Mouse (Mus musculus) MEL (cell line): Measurements from ENCODE around the gene Hivep2.

Source experiments
- CHD1 ChIP-seq: IDR thresholded peaks from 2 replicates; pipeline ENCODE4 v1.6.1; 2012; ENCODE audit warnings: low read depth, mild to moderate bottlenecking, inconsistent platforms, low read length, improper control_type of control experiment
- CTCF ChIP-seq, 3 experiments: IDR thresholded peaks in 2 of 3; conservative IDR thresholded peaks in 1 of 3; 2 replicates each; pipeline ENCODE4 v1.5.1; 2011 to 2012; ENCODE audit warnings: low read length in 3 of 3, low read depth in 2 of 3, mild to moderate bottlenecking in 2 of 3, improper control_type of control experiment in 1 of 3, inconsistent platforms in 1 of 3, mixed read lengths in 1 of 3, moderate library complexity in 1 of 3; ENCODE audit not compliant: control insufficient read depth in 1 of 3, insufficient read depth in 1 of 3, poor library complexity in 1 of 3, severe bottlenecking in 1 of 3
- JUND ChIP-seq: IDR thresholded peaks from 2 replicates; pipeline ENCODE4 v1.6.1; 2011; ENCODE audit warnings: low read depth, mild to moderate bottlenecking, improper control_type of control experiment, low read length
- KAT2A ChIP-seq: conservative IDR thresholded peaks from 2 replicates; pipeline ENCODE4 v1.6.1; 2012; ENCODE audit warnings: low read depth, low read length, improper control_type of control experiment, inconsistent platforms
- MXI1 ChIP-seq: IDR thresholded peaks from 2 replicates; pipeline ENCODE4 v1.6.1; 2011; ENCODE audit warnings: mild to moderate bottlenecking, low read depth, low read length, improper control_type of control experiment
- POLR2A ChIP-seq, 2 experiments: IDR thresholded peaks; 2 replicates each; pipeline ENCODE4 v1.6.1; 2011 to 2012; ENCODE audit warnings: low read length in 2 of 2, mild to moderate bottlenecking in 2 of 2, control low read depth in 1 of 2, improper control_type of control experiment in 1 of 2, low read depth in 1 of 2, moderate library complexity in 1 of 2; ENCODE audit not compliant: control insufficient read depth in 1 of 2, insufficient read depth in 1 of 2, poor library complexity in 1 of 2
- TCF12 ChIP-seq: IDR thresholded peaks from 2 replicates; pipeline ENCODE4 v1.6.1; 2014; ENCODE audit warnings: low read depth, mild to moderate bottlenecking, inconsistent platforms, low read length, improper control_type of control experiment, moderate library complexity

DNA sequence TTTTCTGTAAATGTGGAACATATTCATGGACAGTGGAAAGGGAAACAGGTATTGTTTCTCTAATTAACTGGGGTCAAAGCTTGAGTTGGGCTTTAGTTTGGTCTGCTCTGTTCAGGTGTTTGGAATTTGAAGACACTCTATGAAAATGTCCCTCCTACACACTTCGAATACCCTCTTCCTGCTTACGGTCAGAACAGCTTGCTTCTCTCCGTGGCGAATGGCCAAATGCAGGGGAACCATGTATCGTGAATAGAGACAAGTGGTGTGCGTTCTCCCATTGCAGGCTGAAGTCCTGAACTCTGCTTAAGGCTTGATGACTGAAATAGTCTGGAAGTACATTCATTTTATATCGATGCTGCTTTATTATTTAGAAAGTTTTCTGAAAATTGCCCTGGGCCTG is 63.1 kb downstream of the Hivep2 start:
- TF ChIP-seq TCF12 (no peak), CTCF (IDR thresholded peaks at IDR 0.05 in 2 of 3, conservative IDR thresholded peaks at IDR 0.05 in 1 of 3; ENCODE audit: control insufficient read depth in 1 of 3, insufficient read depth in 1 of 3, low read depth in 2 of 3, low read length in 3 of 3, poor library complexity in 1 of 3, severe bottlenecking in 1 of 3) (no peak), POLR2A (IDR thresholded peaks at IDR 0.05; ENCODE audit: control insufficient read depth in 1 of 2, insufficient read depth in 1 of 2, low read depth in 1 of 2, low read length in 2 of 2, poor library complexity in 1 of 2) (no peak), MXI1 (no peak), CHD1 (no peak), KAT2A (no peak), JUND (no peak)
